Mouse (Mus musculus) spleen, postnatal 14 days (tissue): ENCODE results near the gene Cyb5r4.
"Not testable (repeated sequence)": the region's sequence is repeated elsewhere in the genome, so short reads cannot be mapped to it uniquely, and the experiment has no call there.

Source experiments
- DNase-seq, 2 experiments: peaks; one replicate each; pipeline ENCODE4 v3.0.0; 2021 to 2022; ENCODE audit warnings: low spot score in 2 of 2

Cyb5r4 gene

DNA sequence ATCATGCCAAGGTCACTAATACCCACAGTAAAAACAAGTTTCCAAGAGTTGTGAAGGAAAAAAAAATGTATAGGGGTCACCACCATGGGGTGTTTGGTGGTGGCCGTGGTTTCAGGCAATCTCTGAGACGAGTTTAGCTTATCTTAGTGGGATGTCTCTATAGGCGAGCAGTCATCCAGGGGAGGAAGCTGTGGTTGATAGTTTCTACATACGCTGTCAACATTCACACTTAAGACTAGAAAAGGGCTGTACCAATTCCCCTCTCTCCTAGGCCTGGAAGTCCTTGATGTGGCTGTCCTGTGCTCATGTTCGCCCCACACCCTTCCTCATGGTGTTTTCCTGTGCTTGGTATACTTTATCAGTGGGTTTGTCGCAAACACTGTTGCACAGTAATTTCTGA is 4.0 kb downstream of the Cyb5r4 start:
- no peak for DNase-seq

GRCm38 (mm10) chr9:87027423-87028084 is 5.7 kb downstream of the Cyb5r4 start:
- DNase-seq: peak; percentile 11 to 51

DNA sequence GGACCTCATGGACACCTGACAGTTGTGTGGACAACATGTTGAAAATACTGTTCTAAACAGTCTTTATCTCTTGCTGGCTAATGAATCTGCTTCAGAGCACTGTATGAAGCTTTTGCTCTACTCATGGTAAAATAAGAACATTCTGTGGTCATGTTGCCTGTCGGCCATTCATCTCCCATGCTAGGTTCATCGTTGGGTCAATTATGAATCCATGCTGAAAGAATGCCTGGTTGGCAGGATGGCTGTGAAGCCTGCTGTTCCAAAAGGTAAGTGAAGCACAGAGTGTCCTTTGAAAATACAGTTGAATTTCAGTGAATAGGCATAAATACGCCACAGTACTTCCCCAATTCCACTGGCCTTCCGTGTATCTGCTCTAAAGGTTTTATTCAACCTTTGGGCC is 10.4 kb downstream of the Cyb5r4 start:
- DNase-seq: no peak

DNA sequence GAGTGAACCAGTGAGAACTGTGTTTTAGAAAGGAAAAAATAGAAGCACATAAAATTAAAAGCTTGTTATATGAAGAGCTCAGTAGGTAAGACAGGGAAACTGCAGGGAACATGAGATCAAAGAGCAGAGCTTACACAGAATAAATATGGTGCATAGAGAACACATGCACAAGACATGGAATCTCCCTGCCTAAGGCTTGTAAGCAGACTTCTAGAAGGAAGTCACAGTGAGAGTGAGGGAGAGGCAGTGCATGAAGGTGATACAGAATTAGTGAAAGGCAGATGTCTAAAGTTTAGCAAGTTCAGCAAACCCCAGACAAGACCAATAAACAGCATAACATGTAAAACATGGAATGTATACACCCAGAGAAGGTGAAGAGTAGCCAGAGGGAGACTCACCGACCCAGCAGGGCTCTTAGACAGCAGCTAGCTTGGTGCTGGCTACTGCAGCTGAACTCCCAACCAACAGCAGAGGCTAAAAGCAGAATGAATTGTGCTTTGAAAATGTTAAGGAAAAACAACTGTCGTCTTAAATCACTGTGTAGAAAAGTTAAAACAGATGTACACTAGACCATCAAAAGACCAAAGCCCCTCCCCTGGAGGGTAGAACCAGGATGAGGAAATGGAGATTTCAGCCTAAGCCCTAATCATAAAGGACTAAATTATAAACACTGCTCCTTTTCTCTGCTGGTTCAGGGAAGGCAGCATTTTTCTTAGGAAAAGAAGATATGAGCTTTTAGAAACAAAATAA is 13.2 kb downstream of the Cyb5r4 start:
- no peak for DNase-seq

DNA sequence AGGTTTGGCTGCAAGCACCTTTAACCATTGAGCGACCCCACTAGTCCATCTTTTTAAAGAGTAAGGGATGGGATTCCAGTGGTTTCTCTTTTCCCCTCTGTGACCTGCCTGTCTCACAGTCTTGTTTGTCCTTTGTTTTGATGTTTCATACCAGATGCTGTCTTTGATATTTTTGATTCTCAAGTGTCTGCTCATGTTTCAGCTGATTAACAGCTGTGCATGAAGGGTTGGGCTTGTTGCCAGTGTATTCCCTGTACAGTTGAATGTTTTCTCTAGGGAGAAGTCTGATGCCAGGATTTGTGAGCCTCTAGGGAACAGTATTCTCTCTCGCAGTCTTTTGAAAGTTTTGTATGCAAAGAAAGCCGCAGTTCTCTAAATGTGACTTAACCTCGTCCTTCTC is 27.6 kb downstream of the Cyb5r4 start:
- DNase-seq: no peak

DNA sequence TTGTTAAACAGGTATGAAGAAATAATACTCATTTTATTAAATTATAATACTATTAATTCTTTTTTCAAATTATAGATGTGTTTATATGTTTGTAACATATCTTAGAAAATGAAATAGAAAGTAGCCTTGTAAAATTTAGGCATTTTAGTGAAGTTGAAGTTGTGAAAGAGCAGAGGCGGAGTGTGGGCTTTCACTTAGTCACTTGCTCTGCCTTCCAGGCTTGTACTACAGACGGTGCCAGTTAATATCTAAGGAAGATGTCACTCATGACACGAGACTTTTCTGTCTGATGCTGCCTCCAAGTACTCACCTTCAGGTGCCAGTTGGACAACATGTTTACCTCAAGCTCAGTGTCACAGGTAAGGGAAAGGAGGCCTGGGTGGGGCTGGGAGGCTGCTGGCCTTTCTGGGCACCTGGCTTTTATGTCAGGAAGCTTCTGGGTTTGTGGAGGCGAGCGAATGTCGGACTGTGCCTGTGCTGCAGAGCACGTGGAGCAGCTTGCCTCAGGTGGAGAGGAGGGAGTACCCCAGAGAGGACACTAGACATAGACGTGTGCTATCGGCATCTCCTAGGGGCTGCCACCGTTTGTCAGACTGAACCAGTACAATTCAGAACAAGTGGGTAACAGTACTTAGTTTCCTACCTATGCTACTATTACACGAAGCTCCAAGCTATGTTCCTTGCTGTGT is 33.9 kb downstream of the Cyb5r4 start:
- no peak for DNase-seq

DNA sequence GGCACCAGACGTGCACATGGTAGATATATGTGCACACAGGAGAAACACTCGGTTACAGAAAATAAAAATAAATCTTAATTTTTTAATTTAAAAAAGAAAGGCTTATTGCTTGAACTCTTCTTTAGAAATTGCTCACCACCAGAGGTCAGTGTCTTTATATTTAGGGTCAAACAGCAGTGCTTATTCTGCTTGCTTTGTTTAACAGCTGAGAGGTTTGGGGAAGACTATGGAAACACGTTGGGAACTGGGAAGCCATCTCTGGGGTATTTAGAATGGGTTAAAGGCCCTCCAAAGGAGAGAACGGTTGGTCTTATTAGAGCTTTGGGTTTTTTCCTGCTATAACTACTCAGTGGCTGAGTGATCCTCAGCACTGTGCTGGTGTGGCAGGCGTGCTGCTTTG is 40.5 kb downstream of the Cyb5r4 start:
- DNase-seq: no peak

- no peak for DNase-seq
Observed at GRCm38 (mm10) chr9:87068160-87068559, 46.3 kb downstream of the Cyb5r4 start.

DNA sequence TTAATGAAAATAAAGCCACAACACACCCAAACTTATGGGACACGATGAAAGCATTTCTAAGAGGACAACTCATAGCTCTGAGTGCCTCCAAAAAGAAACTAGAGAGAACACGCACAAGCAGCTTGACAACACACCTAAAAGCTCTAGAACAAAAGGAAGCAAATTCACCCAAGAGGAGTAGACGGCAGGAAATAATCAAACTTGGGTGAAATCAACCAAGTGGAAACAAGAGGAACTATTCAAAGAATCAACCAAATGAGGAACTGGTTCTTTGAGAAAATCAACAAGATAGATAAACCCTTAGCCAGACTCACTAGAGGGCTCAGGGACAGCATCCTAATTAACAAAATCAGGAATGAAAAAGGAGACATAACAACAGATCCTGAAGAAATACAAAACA is 49.8 kb downstream of the Cyb5r4 start:
- DNase-seq: not testable (repeated sequence)

- DNase-seq: no peak
Observed at GRCm38 (mm10) chr9:87077919-87078318, 56.1 kb downstream of the Cyb5r4 start.

DNA sequence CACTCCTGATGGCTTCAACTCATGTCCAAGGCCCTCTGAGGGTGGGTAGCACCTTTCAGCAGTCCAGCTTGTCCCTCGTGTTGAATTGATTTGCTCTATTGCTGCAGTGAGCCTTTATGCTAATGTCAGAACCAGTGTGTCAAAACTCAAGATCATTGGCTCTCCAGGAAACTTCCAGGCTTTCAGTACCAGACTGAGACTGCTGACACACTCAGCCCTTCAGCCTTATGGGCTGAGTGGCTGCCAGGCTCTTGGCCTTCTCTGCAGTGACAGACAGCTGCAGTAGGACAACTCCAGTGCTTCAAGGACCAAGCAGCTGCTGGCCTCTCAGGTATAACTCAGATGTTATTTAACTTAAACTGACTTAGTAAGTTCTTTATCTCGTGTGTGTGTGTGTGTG is 57.7 kb downstream of the Cyb5r4 start:
- DNase-seq: no peak

DNA sequence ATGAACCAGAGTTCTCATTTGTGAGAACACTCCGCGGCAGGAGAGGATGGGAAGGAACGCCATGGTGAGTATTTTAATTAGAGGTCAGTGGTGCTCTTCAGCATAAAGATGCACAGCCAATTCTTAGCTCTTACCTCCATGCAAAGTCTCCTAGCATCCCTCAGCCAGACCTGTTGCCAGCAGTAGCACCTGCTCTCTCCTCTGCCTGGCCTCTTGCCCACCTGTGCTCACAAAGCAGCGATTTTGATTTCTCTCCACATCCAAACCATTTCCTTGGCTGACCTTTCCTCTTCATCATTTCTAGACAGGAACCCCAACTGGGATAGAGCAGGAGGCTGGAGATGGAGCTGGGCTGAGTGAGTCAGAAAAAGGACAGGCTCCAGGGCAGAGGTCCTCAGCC is 65.2 kb downstream of the Cyb5r4 start:
- DNase-seq: no peak

DNA sequence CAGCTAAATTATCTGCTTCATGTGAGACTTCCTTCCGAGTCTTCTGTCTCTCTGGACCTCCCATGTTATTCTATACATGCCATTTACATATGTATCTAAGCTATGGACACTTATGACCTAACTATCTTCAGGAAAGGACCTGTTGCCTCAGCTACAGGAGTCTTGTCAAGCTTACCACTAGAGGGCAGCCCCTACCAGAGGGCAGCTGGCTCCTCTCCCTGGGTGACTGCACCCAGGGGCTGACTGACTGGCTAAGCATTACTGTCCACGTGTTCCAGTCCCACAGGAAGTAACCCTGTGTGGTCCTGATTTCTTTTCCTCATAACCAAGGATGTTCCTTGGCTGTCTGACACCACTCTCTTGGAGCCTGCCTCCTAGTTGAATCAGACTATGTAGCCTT is 76.2 kb downstream of the Cyb5r4 start:
- no peak for DNase-seq

GRCm38 (mm10) chr9:87115019-87115418 is 93.2 kb downstream of the Cyb5r4 start:
- DNase-seq: no peak

GRCm38 (mm10) chr9:87115456-87115931 is 93.7 kb downstream of the Cyb5r4 start:
- no peak for DNase-seq

GRCm38 (mm10) chr9:87115978-87116377 is 94.2 kb downstream of the Cyb5r4 start:
- no peak for DNase-seq

DNA sequence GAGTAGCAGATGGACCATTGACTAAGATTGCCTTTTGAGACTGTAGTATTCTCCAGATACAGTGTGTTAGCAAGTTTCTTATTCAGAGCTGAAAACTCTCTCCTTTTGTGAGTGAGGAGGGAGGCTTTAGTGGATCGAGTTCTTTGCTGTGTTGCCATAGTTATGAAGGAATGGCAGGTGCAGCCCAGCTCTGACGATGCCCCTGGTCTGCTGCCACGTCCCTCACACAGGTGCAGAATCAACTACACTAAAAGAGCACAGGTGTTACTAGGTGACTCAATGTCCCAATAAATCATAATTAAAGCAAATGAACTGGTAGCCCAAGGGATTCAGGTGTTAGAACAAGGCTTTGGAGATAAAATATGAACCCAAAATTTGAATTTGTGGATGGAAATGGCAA is 97.2 kb downstream of the Cyb5r4 start:
- no peak for DNase-seq

- DNase-seq: no peak
Observed at GRCm38 (mm10) chr9:87121956-87122493, 100.2 kb downstream of the Cyb5r4 start.

- not testable (repeated sequence) for DNase-seq
Observed at GRCm38 (mm10) chr9:87127046-87127445, 105.2 kb downstream of the Cyb5r4 start.
